Mouse (Mus musculus) spleen, adult 2 months (tissue): Measurements from ENCODE around the gene Fgfr2.

Experiments
- CTCF ChIP-seq: fragments of 200-500 bp; IDR thresholded peaks from 2 replicates; pipeline ENCODE4 v1.5.1; 2011; ENCODE audit warnings: mild to moderate bottlenecking, inconsistent platforms; ENCODE audit not compliant: insufficient read depth, insufficient read length, insufficient replicate concordance; ENCODE audit errors: extremely low read depth
- POLR2A ChIP-seq: fragments of 200-500 bp; IDR thresholded peaks from 2 replicates; pipeline ENCODE4 v1.6.1; 2011; ENCODE audit warnings: low read depth, low read length, inconsistent platforms

DNA sequence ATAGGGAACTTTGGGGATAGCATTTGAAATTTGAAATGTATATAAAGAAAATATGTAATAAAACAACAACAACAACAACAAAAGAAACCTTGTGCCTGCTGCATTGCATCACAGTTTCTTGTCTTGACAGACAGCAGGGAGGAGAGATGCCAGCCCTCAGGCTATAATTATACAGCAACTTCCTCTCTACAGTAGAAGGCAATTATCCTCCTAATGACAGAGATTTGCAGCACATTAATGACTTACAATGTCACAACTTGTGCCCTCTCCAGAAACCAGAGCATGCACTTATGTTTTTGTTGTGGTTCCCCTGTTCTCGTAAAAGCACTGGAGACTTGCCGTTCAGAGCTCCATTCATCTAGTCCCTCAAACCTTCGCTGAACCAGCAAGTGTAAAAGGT lies 1012.8 kb downstream of the Fgfr2 start:
- TF ChIP-seq CTCF, result no peak
- no peak for TF ChIP-seq POLR2A
